Mouse (Mus musculus) lung, embryonic 15.5 days (tissue): ENCODE measurements at regions not wholly inside any gene's neighbourhood (a gene's known extent, or its start where the extent isn't known, plus 50 kb on each side); places are given as distances from the start of the nearest gene placed in this dataset.

Source experiments
- ATAC-seq: fragments of 200-750 bp; cut with Nextera tagmentation; 2 replicates; pipeline ENCODE4 v1.8.0; 2017; ENCODE audit warnings: moderate number of reproducible peaks, borderline replicate concordance; ENCODE audit not compliant: low FRiP score, low TSS enrichment; ENCODE audit errors: extremely low read depth
- H3K27ac ChIP-seq: fragments of 300-500 bp; sonication (generic); 2 replicates; pipeline ENCODE4 v1.5.1; 2015; ENCODE audit warnings: moderate library complexity, mild to moderate bottlenecking, inconsistent platforms
- H3K27me3 ChIP-seq: fragments of 300-500 bp; sonication (generic); 2 replicates; pipeline ENCODE4 v1.6.1; 2015; ENCODE audit warnings: inconsistent platforms
- H3K36me3 ChIP-seq: fragments of 300-500 bp; sonication (generic); 2 replicates; pipeline ENCODE4 v1.6.1; 2015; ENCODE audit warnings: inconsistent platforms
- H3K4me1 ChIP-seq: fragments of 300-500 bp; sonication (generic); 2 replicates; pipeline ENCODE4 v1.6.1; 2015; ENCODE audit warnings: inconsistent platforms
- H3K4me2 ChIP-seq: fragments of 300-500 bp; sonication (generic); 2 replicates; pipeline ENCODE4 v1.6.1; 2015; ENCODE audit warnings: inconsistent platforms, mild to moderate bottlenecking, moderate library complexity
- H3K4me3 ChIP-seq: fragments of 300-500 bp; sonication (generic); 2 replicates; pipeline ENCODE4 v1.5.1; 2015; ENCODE audit warnings: mild to moderate bottlenecking, inconsistent platforms
- H3K9ac ChIP-seq: fragments of 300-500 bp; sonication (generic); 2 replicates; pipeline ENCODE4 v1.6.1; 2015; ENCODE audit warnings: inconsistent platforms
- H3K9me3 ChIP-seq: fragments of 300-500 bp; sonication (generic); 2 replicates; pipeline ENCODE4 v1.6.1; 2016; ENCODE audit warnings: inconsistent platforms
- WGBS: fragments of 180-500 bp; shearing (Covaris S2); methylation state at CpG from one replicate; pipeline ENCODE4 v1.1.7; 2015; 5-methylcytosine and 5-hydroxymethylcytosine counted together

DNA sequence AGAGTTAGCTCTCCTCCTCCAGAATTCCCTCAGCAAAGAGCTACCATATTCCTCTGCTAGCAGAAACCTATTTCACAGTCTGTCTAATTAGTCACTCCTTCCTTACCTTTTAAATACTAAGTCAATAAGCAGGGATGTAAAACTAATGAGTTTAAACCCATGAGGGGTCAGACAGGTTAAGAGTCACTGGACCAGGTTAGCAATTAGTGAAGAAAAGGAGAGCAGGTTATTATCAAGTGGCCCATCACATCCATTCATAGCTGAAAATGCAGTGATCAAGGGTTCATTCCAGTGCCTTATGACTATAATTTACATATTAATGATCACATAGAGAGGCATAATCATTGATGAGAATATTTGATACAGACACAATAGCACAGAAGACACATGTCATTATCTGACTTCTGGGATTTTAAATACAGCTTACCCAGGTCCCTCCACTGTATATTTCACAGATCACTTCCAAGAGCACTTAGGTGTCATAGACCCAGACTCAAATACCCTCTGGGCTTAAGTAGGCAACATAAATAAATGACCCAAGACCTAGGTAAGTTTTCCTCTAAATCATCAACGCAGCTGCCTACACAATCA, 355.4 kb upstream of the Rgma start:
- Histone ChIP-seq H3K9ac (no peak overlapping the region), H3K9me3 (no peaks in the 10 kb centered on the region), H3K4me2 (no peak overlapping the region), H3K4me3 (no peak overlapping the region), H3K27ac (no peak overlapping the region), H3K27me3 (no peaks in the 10 kb centered on the region), H3K36me3 (no peaks in the 10 kb centered on the region), H3K4me1 (no peaks in the 10 kb centered on the region)
- 72% methylated on average over 1 of the region's 1 CpGs for WGBS
- ATAC-seq = no peak

DNA sequence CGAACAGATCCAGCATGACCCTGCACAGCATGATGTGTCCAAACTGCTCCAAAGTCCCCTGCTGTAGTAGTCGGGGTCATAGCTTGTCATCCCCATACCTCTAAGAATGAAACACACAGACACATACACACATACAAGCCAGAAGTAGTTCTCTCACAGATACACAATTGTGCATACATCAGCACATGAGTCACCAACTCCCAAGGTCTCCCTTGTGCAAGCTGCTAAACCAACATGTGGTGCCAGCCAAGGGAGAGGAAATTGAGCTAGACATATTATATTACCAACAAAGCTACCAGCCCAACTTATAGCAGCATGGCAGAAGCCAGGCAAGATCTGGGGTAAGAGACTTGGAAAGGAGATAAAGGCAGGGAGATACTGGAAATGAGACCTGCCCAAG, 353.5 kb upstream of the Rgma start:
- no peak for ATAC-seq
- Histone ChIP-seq H3K36me3 (no peaks in the 10 kb centered on the region), H3K4me2 (no peak overlapping the region), H3K27me3 (no peaks in the 10 kb centered on the region), H3K9ac (no peak overlapping the region), H3K4me3 (no peak overlapping the region), H3K9me3 (no peaks in the 10 kb centered on the region), H3K4me1 (no peaks in the 10 kb centered on the region), H3K27ac (no peak overlapping the region)
- 61% methylated on average over 2 of the region's 2 CpGs for WGBS

DNA sequence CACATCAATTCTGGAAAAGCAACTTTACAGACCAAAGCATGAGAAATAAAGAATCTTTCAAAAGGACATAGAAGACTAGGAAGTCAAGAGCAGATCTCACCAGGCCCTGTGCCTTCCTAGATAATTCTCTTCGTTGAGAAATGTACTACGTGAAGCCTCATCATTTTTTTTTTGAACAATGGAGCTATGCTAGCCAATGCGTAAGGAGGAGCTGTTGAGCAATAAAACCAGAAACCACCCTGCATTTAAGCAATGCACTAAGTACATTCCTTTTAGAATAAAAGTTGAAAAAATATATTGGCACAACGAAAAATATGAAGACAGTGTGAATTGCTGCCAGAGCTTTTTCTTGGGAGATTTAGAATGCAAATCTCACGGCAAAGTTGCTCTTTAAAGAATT, 349.7 kb upstream of the Rgma start:
- no peaks in the 10 kb centered on the region for H3K36me3 ChIP-seq
- no peaks in the 10 kb centered on the region for H3K27me3 ChIP-seq
- H3K9ac ChIP-seq = no peak overlapping the region
- no peaks in the 10 kb centered on the region for H3K9me3 ChIP-seq
- H3K4me2 ChIP-seq = no peak overlapping the region
- H3K4me3 ChIP-seq = no peak overlapping the region
- WGBS = 48% methylated on average over 5 of the region's 5 CpGs
- H3K27ac ChIP-seq = no peak overlapping the region
- H3K4me1 ChIP-seq = no peaks in the 10 kb centered on the region
- ATAC-seq = no peak

DNA sequence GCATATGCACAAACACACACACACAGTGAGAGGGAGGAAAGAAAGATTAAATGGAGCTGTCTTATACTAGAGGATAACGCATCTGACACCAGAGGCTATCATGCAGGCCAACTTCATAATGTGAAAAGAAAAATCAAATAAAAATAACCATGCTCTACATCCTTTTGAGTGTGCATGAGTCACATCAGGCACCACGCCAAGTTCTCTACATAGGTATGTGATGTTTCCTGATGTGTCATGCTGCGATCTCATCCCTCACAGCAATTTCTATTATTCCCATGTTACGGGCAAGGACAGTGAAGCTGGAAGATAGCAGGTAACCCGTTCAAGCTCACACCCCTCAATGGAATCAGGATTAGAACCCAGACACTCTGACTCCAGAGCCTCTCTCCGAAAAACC, 346.4 kb upstream of the Rgma start:
- no peaks in the 10 kb centered on the region for H3K36me3 ChIP-seq
- 79% methylated on average over 6 of the region's 6 CpGs for WGBS
- H3K4me3 ChIP-seq = no peak overlapping the region
- H3K27ac ChIP-seq = no peak overlapping the region
- no peaks in the 10 kb centered on the region for H3K27me3 ChIP-seq
- no peaks in the 10 kb centered on the region for H3K9me3 ChIP-seq
- no peak overlapping the region for H3K4me2 ChIP-seq
- no peak for ATAC-seq
- no peak overlapping the region for H3K9ac ChIP-seq
- peaks cover 7% of the 10 kb centered on the region for H3K4me1 ChIP-seq

DNA sequence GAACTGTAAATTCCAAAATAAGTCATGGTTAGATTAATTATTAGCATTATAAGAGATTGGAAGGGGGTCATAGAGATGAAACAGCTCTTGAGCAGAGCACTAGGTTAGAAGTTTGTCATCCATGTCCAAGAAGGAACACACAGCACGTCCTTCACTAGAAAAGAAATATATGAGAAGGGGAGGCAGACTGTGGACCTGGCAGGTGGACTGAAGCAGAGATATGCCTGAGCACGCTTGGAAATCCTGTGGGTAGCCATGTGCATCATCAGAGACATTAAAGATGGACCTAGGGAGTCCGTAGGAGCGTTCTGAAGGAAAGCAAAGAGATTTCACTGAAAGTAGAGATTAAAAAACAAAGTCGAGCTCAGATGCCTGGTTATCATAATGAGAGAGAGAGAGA, 343.9 kb upstream of the Rgma start:
- no peak for ATAC-seq
- Histone ChIP-seq H3K4me2 (no peak overlapping the region), H3K9ac (no peak overlapping the region), H3K4me3 (no peak overlapping the region), H3K9me3 (no peaks in the 10 kb centered on the region), H3K4me1 (peaks cover 7% of the 10 kb centered on the region), H3K27me3 (no peaks in the 10 kb centered on the region), H3K27ac (no peak overlapping the region), H3K36me3 (no peaks in the 10 kb centered on the region)
- WGBS = 76% methylated on average over 5 of the region's 5 CpGs

- Histone ChIP-seq H3K9ac (no peak overlapping the region), H3K4me1 (peaks cover 16% of the 10 kb centered on the region), H3K9me3 (no peaks in the 10 kb centered on the region), H3K27me3 (no peaks in the 10 kb centered on the region), H3K36me3 (no peaks in the 10 kb centered on the region), H3K27ac (no peak overlapping the region), H3K4me2 (peak overlapping the region; percentile 12; the same call in 1 of the 2 replicates), H3K4me3 (no peak overlapping the region)
- no peak for ATAC-seq
- 60% methylated on average over 23 of the region's 23 CpGs for WGBS
Observed at GRCm38 (mm10) chr7:73032316-73032980, 342.9 kb upstream of the Rgma start.

DNA sequence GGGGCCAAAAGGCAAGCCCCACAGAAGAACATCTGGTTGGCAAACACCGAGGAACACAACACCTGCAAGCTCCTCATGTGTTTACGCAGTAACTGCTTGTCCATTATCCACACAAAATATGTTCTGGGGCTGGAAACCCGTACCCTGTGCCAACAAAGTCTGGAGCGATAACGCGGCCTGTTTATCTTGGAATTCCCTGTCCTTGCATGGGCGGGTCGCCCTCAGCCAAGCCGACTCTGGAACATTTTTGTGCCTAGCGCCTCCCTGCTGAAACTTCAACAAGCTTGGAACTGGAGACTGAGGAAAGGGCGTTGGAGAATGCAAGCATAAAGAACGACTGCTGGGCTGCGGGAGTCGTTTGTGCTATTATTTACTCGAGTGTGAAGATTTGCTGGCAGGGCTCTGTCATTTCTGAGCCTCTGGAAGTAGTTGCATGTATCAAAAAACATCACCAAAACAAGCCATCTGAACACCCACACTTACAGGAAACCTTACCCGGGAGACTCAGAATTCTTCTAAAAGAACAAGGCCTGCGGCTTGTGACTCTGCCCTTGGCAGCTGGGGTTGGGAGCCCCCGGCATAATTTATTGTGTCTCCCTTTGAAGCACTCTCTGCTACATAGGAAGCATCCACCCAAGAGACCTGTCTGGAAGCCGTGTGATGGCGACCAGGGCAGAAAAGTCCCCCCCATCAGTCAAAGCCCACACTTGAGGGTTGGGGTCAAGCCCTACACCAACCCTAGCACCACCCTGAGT, 338.3 kb upstream of the Rgma start:
- Histone ChIP-seq H3K9me3 (no peaks in the 10 kb centered on the region), H3K9ac (no peak overlapping the region), H3K4me1 (peaks cover 14% of the 10 kb centered on the region), H3K4me2 (peak overlapping the region; percentile 40), H3K27me3 (no peaks in the 10 kb centered on the region), H3K27ac (peak overlapping the region; percentile 17), H3K4me3 (no peak overlapping the region), H3K36me3 (no peaks in the 10 kb centered on the region)
- WGBS = 22% methylated on average over 20 of the region's 20 CpGs
- peak; percentile 53; the same call in 1 of the 2 replicates for ATAC-seq

GRCm38 (mm10) chr7:73037638-73038037, 337.7 kb upstream of the Rgma start:
- peaks cover 9% of the 10 kb centered on the region for H3K4me1 ChIP-seq
- 85% methylated on average over 9 of the region's 9 CpGs for WGBS
- no peaks in the 10 kb centered on the region for H3K27me3 ChIP-seq
- ATAC-seq = no peak
- H3K9me3 ChIP-seq = no peaks in the 10 kb centered on the region
- no peak overlapping the region for H3K4me2 ChIP-seq
- no peak overlapping the region for H3K27ac ChIP-seq
- no peak overlapping the region for H3K9ac ChIP-seq
- H3K36me3 ChIP-seq = no peaks in the 10 kb centered on the region
- no peak overlapping the region for H3K4me3 ChIP-seq

GRCm38 (mm10) chr7:73039921-73040320, 335.4 kb upstream of the Rgma start:
- H3K36me3 ChIP-seq = no peaks in the 10 kb centered on the region
- no peak overlapping the region for H3K27ac ChIP-seq
- H3K4me1 ChIP-seq = peaks cover 9% of the 10 kb centered on the region
- no peak overlapping the region for H3K4me3 ChIP-seq
- no peak overlapping the region for H3K9ac ChIP-seq
- 71% methylated on average over 4 of the region's 4 CpGs for WGBS
- no peak for ATAC-seq
- H3K27me3 ChIP-seq = no peaks in the 10 kb centered on the region
- H3K4me2 ChIP-seq = no peak overlapping the region
- H3K9me3 ChIP-seq = no peaks in the 10 kb centered on the region

DNA sequence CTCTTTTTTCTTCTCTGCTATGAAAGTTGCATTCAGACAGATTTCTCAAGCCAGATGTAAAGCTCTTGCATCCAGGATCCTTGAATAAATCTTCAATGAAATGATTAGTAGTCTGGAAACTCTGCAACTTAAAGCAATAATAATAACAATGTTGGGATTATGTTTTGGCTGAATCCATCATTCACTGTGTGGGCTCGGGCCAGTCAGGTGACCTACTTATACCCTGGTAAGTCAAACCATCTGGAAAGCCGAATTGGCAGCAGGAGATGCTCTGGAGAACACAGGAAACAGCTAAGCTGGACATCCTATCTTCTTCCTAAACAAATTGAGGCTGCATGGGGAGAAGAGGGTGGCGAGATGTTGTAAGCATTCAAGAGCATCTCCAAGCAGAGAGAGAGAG, 331.0 kb upstream of the Rgma start:
- 53% methylated on average over 3 of the region's 3 CpGs for WGBS
- Histone ChIP-seq H3K4me3 (no peak overlapping the region), H3K9ac (no peak overlapping the region), H3K27me3 (no peaks in the 10 kb centered on the region), H3K36me3 (no peaks in the 10 kb centered on the region), H3K4me1 (no peaks in the 10 kb centered on the region), H3K4me2 (no peak overlapping the region), H3K9me3 (no peaks in the 10 kb centered on the region), H3K27ac (no peak overlapping the region)
- ATAC-seq = no peak

DNA sequence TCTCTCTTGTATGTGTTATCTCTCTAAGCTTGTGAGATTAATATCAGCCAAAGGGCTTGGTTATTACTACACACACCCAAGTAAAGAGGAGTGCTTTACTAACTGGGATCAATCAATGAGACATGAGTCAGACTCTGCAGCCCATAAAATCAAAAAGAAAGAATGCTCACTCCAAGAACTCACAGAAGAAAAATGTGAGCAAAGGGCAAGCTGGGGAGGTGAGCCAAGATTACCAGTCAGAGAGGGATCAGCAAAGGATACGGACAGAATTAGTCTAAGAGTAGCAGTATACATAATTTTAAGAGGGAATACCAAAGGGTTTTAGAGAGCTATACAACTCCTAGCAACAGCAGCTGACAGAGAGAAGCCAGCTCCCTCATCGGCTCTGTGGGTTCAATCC, 319.4 kb upstream of the Rgma start:
- Histone ChIP-seq H3K27ac (no peak overlapping the region), H3K4me2 (no peak overlapping the region), H3K27me3 (no peaks in the 10 kb centered on the region), H3K4me3 (no peak overlapping the region), H3K9ac (no peak overlapping the region), H3K9me3 (no peaks in the 10 kb centered on the region), H3K4me1 (no peaks in the 10 kb centered on the region), H3K36me3 (no peaks in the 10 kb centered on the region)
- no peak for ATAC-seq
- WGBS = 69% methylated on average over 2 of the region's 2 CpGs

- Histone ChIP-seq H3K27me3 (no peaks in the 10 kb centered on the region), H3K9me3 (no peaks in the 10 kb centered on the region)
- 83% methylated on average over 3 of the region's 3 CpGs for WGBS
Observed at GRCm38 (mm10) chr7:73063556-73063955, 311.8 kb upstream of the Rgma start.

More at GRCm38 (mm10) chr7:73063556-73063955, 311.8 kb upstream of the Rgma start:
- H3K4me2 ChIP-seq = no peak overlapping the region
- no peak overlapping the region for H3K27ac ChIP-seq
- ATAC-seq = no peak
- H3K4me1 ChIP-seq = no peaks in the 10 kb centered on the region
- H3K4me3 ChIP-seq = no peak overlapping the region
- H3K9ac ChIP-seq = no peak overlapping the region
- no peaks in the 10 kb centered on the region for H3K36me3 ChIP-seq
